Mouse (Mus musculus) lung, embryonic 14.5 days (tissue): ENCODE measurements around the gene Fhl5. TPM values are rescaled to one million over a fixed set of nuclear protein-coding genes. Genes with fewer than 3 reads are reported as not detected.
"Not testable (repeated sequence)": the region's sequence is repeated elsewhere in the genome, so short reads cannot be mapped to it uniquely, and the experiment has no call there.

ENCODE experiments used
- ATAC-seq: fragments of 200-750 bp; cut with Nextera tagmentation; 2 replicates; pipeline ENCODE4 v1.8.0; 2017; ENCODE audit warnings: mild to moderate bottlenecking, moderate TSS enrichment, moderate library complexity; ENCODE audit not compliant: insufficient read depth
- DNase-seq: peaks from one replicate; pipeline ENCODE4 v3.0.0-alpha.2; 2015
- H3K27ac ChIP-seq: fragments of 300-500 bp; sonication (generic); 2 replicates; pipeline ENCODE4 v1.5.1; 2014; ENCODE audit warnings: low read depth, mild to moderate bottlenecking, moderate library complexity
- H3K27me3 ChIP-seq: fragments of 300-500 bp; sonication (generic); 2 replicates; pipeline ENCODE4 v1.6.1; 2014; ENCODE audit warnings: low read length, control low read depth; ENCODE audit not compliant: insufficient read depth
- H3K36me3 ChIP-seq: fragments of 300-500 bp; sonication (generic); 2 replicates; pipeline ENCODE4 v1.6.1; 2014; ENCODE audit warnings: control low read depth; ENCODE audit not compliant: insufficient read depth
- H3K4me1 ChIP-seq: fragments of 300-500 bp; sonication (generic); 2 replicates; pipeline ENCODE4 v1.6.1; 2014; ENCODE audit warnings: antibody characterized with exemption, control low read depth; ENCODE audit not compliant: insufficient read depth
- H3K4me2 ChIP-seq: fragments of 300-500 bp; sonication (generic); 2 replicates; pipeline ENCODE4 v1.6.1; 2014; ENCODE audit warnings: mild to moderate bottlenecking
- H3K4me3 ChIP-seq: fragments of 300-500 bp; sonication (generic); 2 replicates; pipeline ENCODE4 v1.5.1; 2014; ENCODE audit warnings: low read depth, low read length
- H3K9ac ChIP-seq: fragments of 300-500 bp; sonication (generic); 2 replicates; pipeline ENCODE4 v1.6.1; 2014
- H3K9me3 ChIP-seq: fragments of 300-500 bp; sonication (generic); 2 replicates; pipeline ENCODE4 v1.6.1; 2016; ENCODE audit warnings: low read depth, low read length, control low read depth
- CTCF ChIP-seq: IDR thresholded peaks from 2 replicates; pipeline ENCODE4 v1.5.1; 2016; ENCODE audit warnings: antibody characterized with exemption, low read depth
- WGBS: fragments of 180-500 bp; shearing (Covaris S2); extraction: QIAGEN DNeasy Blood & Tissue Kit; methylation state at CpG from one replicate; pipeline ENCODE4 v1.1.7; 2014; 5-methylcytosine and 5-hydroxymethylcytosine counted together
- polyA plus RNA-seq: library from polyadenylated mRNA; unstranded; fragments of >200 nt; fragmentation: Nextera tagmentation; extraction: Ambion mirVana; gene quantifications from 2 replicates; pipeline ENCODE4 v1.2.1, GENCODE M21; 2014

Fhl5 gene
- polyA plus RNA-seq = not detected in 2 replicates

- no peaks in the 10 kb centered on the region for H3K4me1 ChIP-seq
These were observed at the start of gene Fhl5 for GRCm38 (mm10) chr4:25242776-25243175. TSS of gene Fhl5 (minus strand) at chr4:25242876.

GRCm38 (mm10) chr4:25285002-25285401 lies 42.3 kb upstream of the Fhl5 start:
- 74% methylated on average over 1 of the region's 1 CpGs for WGBS
- ATAC-seq = not testable (repeated sequence)

More at GRCm38 (mm10) chr4:25242776-25243175, at the start of gene Fhl5:
- Histone ChIP-seq H3K36me3 (no peaks in the 10 kb centered on the region), H3K27me3 (no peaks in the 10 kb centered on the region), H3K27ac (no peak within 1 kb of the TSS), H3K4me3 (no peak within 1 kb of the TSS), H3K9ac (no peak within 1 kb of the TSS), H3K4me2 (no peak within 1 kb of the TSS), H3K9me3 (no peaks in the 10 kb centered on the region)
- no peak for TF ChIP-seq CTCF
- 81% methylated on average over 3 of the region's 3 CpGs for WGBS
- ATAC-seq = no peak
- no peak for DNase-seq

GRCm38 (mm10) chr4:25281671-25282038 lies 39.0 kb upstream of the Fhl5 start, which contains the start of gene Ufl1:
TSS of gene Ufl1 (minus strand) at chr4:25281821.
- ATAC-seq (peak; percentile 99), DNase-seq (peak; percentile 98)
- under 1% methylated on average over 30 of the region's 30 CpGs for WGBS
- Histone ChIP-seq H3K9me3 (no peaks in the 10 kb centered on the region), H3K36me3 (peaks cover 29% of the 10 kb centered on the region), H3K4me1 (0 out of 2 replicates have a peak, but pooled peaks cover 3% of the 10 kb centered on the region), H3K9ac (peak within 1 kb of the TSS; percentile 80), H3K27me3 (no peaks in the 10 kb centered on the region), H3K4me3 (peak within 1 kb of the TSS; percentile 64), H3K4me2 (peak within 1 kb of the TSS; percentile 74), H3K27ac (peak within 1 kb of the TSS; percentile 96)
- peak; percentile 21; the same call in 1 of the 2 replicates for TF ChIP-seq CTCF

More at GRCm38 (mm10) chr4:25285002-25285401, 42.3 kb upstream of the Fhl5 start:
- H3K4me2 ChIP-seq, H3K27ac ChIP-seq, H3K9me3 ChIP-seq, H3K9ac ChIP-seq, H3K27me3 ChIP-seq, H3K36me3 ChIP-seq, DNase-seq, H3K4me3 ChIP-seq, H3K4me1 ChIP-seq: not testable (repeated sequence)

- H3K27me3 ChIP-seq = no peaks in the 10 kb centered on the region
- 0 out of 2 replicates have a peak, but pooled peaks cover 3% of the 10 kb centered on the region for H3K4me1 ChIP-seq
- H3K9me3 ChIP-seq = no peaks in the 10 kb centered on the region
- peak overlapping the region; percentile 80 for H3K9ac ChIP-seq
- no peak for TF ChIP-seq CTCF
- H3K4me3 ChIP-seq = peak overlapping the region; percentile 64
- ATAC-seq = peak; percentile 97
- H3K27ac ChIP-seq = peak overlapping the region; percentile 96
- peaks cover 32% of the 10 kb centered on the region for H3K36me3 ChIP-seq
- DNase-seq = peak; percentile 79
- peak overlapping the region; percentile 74 for H3K4me2 ChIP-seq
- under 1% methylated on average over 32 of the region's 32 CpGs for WGBS
These were observed 38.4 kb upstream of the Fhl5 start for GRCm38 (mm10) chr4:25280938-25281670.

- H3K4me1 ChIP-seq = no peaks in the 10 kb centered on the region
- H3K36me3 ChIP-seq = peaks cover 77% of the 10 kb centered on the region
- 78% methylated on average over 7 of the region's 7 CpGs for WGBS
- H3K27ac ChIP-seq = no peak overlapping the region
- H3K27me3 ChIP-seq = no peaks in the 10 kb centered on the region
- H3K4me3 ChIP-seq = no peak overlapping the region
- no peak for ATAC-seq
- H3K9ac ChIP-seq = no peak overlapping the region
- DNase-seq = no peak
- no peak for TF ChIP-seq CTCF
- no peak overlapping the region for H3K4me2 ChIP-seq
- no peaks in the 10 kb centered on the region for H3K9me3 ChIP-seq
These were observed 30.4 kb upstream of the Fhl5 start for GRCm38 (mm10) chr4:25272861-25273627.

- TF ChIP-seq CTCF = no peak
- Histone ChIP-seq H3K9ac (no peak overlapping the region), H3K27ac (no peak overlapping the region), H3K4me2 (no peak overlapping the region), H3K27me3 (no peaks in the 10 kb centered on the region), H3K4me1 (no peaks in the 10 kb centered on the region), H3K9me3 (no peaks in the 10 kb centered on the region), H3K4me3 (no peak overlapping the region), H3K36me3 (peaks cover 77% of the 10 kb centered on the region)
- ATAC-seq (no peak), DNase-seq (no peak)
- 81% methylated on average over 1 of the region's 1 CpGs for whole genome bisulfite sequencing
These were observed 29.2 kb upstream of the Fhl5 start for GRCm38 (mm10) chr4:25271926-25272325.

- WGBS = 84% methylated on average over 3 of the region's 3 CpGs
- Histone ChIP-seq H3K4me1 (no peaks in the 10 kb centered on the region), H3K27me3 (no peaks in the 10 kb centered on the region), H3K9me3 (no peaks in the 10 kb centered on the region), H3K27ac (no peak overlapping the region), H3K36me3 (peaks cover 70% of the 10 kb centered on the region), H3K9ac (no peak overlapping the region), H3K4me2 (no peak overlapping the region), H3K4me3 (no peak overlapping the region)
- DNase-seq = no peak
- no peak for TF ChIP-seq CTCF
- no peak for ATAC-seq
These were observed 24.5 kb upstream of the Fhl5 start for GRCm38 (mm10) chr4:25267144-25267543.
